ENCODE assay signal across 10 mouse cellular contexts in genomic region chr12:76530580-76531139, GRCm38 (mm10). TPM values are rescaled to one million over a fixed set of nuclear protein-coding genes. Genes with fewer than 3 reads are reported as not detected.
DNase-seq lines count a peak whose midpoint lies in the region; ATAC-seq and TF ChIP-seq lines count a peak whose summit lies in the region.
"Had no signal": no experiment of that assay in that cellular context is flagged by ENCODE, and none has a peak within 500 bp of the region (broad histone marks: within the 10 kb centered on the region; RNA-seq: fewer than 3 reads in every experiment).

Gene Plekhg3, plus strand, starts transcription at chr12:76530891.

- intact Hi-C loops in left cerebral cortex, postnatal 36 days (cut with DNase I) = no loop called here
- intact Hi-C loops in left cerebral cortex, postnatal 10 days (cut with DNase I) = no loop called here

- H3K27me3 ChIP-seq in cerebellum, adult 2 months (ENCODE audit: control insufficient read depth, insufficient read depth, low read length) = no peaks in the 10 kb centered on the region
- peaks cover 33% of the 10 kb centered on the region for H3K27me3 ChIP-seq in heart, embryonic 13.5 days (replicated peaks)
- H3K27me3 ChIP-seq in midbrain, embryonic 10.5 days (ENCODE audit: low read depth, poor library complexity, severe bottlenecking) = peaks cover 73% of the 10 kb centered on the region

- H3K27ac ChIP-seq in cerebellum, adult 2 months (ENCODE audit: insufficient read depth, low read length) = no peak within 1 kb of the TSS
- H3K27ac ChIP-seq in heart, embryonic 13.5 days (replicated peaks) = no peak within 1 kb of the TSS
- no peak within 1 kb of the TSS for H3K27ac ChIP-seq in midbrain, embryonic 10.5 days (replicated peaks)
- H3K27ac ChIP-seq: liver, embryonic 13.5 days; neural tube, embryonic 13.5 days had no signal

- 82% methylated on average over 6 of the region's 6 CpGs for WGBS in cerebellum, adult 2 months
- WGBS in heart, embryonic 13.5 days = 51% methylated on average over 6 of the region's 6 CpGs
- WGBS in midbrain, embryonic 10.5 days = 27% methylated on average over 6 of the region's 6 CpGs

- no peaks in the 10 kb centered on the region for H3K36me3 ChIP-seq in heart, embryonic 13.5 days
- no peaks in the 10 kb centered on the region for H3K36me3 ChIP-seq in midbrain, embryonic 10.5 days
- H3K36me3 ChIP-seq: liver, embryonic 13.5 days; neural tube, embryonic 13.5 days had no signal

- 0 out of 2 replicates have a peak, but pooled peaks cover 3% of the 10 kb centered on the region for H3K4me1 ChIP-seq in cerebellum, adult 2 months (ENCODE audit: control insufficient read depth, insufficient read depth, low read length)
- H3K4me1 ChIP-seq in heart, embryonic 13.5 days = peaks cover 31% of the 10 kb centered on the region
- H3K4me1 ChIP-seq in midbrain, embryonic 10.5 days = peaks cover 36% of the 10 kb centered on the region

- no peaks in the 10 kb centered on the region for H3K9me3 ChIP-seq in heart, embryonic 13.5 days
- H3K9me3 ChIP-seq in midbrain, embryonic 10.5 days (replicated peaks) = no peaks in the 10 kb centered on the region
- H3K9me3 ChIP-seq: liver, embryonic 13.5 days; neural tube, embryonic 13.5 days had no signal

- no peak within 1 kb of the TSS for H3K9ac ChIP-seq in heart, embryonic 13.5 days
- H3K9ac ChIP-seq: liver, embryonic 13.5 days; neural tube, embryonic 13.5 days had no signal

- 0 out of 2 replicates have a peak within 1 kb of the TSS, but pooled peaks have one; percentile 95 for H3K4me2 ChIP-seq in heart, embryonic 13.5 days

- no peak within 1 kb of the TSS for H3K4me3 ChIP-seq in cerebellum, adult 2 months (replicated peaks; ENCODE audit: insufficient read depth, low read depth, low read length)
- no peak within 1 kb of the TSS for H3K4me3 ChIP-seq in heart, embryonic 13.5 days
- H3K4me3 ChIP-seq in midbrain, embryonic 10.5 days = no peak within 1 kb of the TSS
- H3K4me3 ChIP-seq: neural tube, embryonic 13.5 days had no signal

- no peak for ATAC-seq in cerebellum, adult (ENCODE audit: insufficient number of reproducible peaks, low FRiP score, low TSS enrichment)
- no peak for ATAC-seq in heart, embryonic 13.5 days (ENCODE audit: extremely low read depth, insufficient number of reproducible peaks, low FRiP score, low TSS enrichment)
- no peak for ATAC-seq in monocyte, adult 5-6 weeks (replicated peaks; ENCODE audit: insufficient number of reproducible peaks, low FRiP score, low TSS enrichment, poor library complexity, severe bottlenecking)

- no peak for DNase-seq in cerebellum, adult 2 months
- no peak for DNase-seq in left cerebral cortex, postnatal 36 days (ENCODE audit: low spot score in 2 of 2)
- DNase-seq in left cerebral cortex, postnatal 10 days (ENCODE audit: extremely low spot score in 1 of 2, low spot score in 2 of 2) = no peak
- DNase-seq in midbrain, embryonic 10.5 days (ENCODE audit: low spot score) = no peak
- DNase-seq in cerebellum, postnatal 10 days = no peak
- DNase-seq: liver, embryonic 13.5 days had no signal

- no peak for TF ChIP-seq CTCF in cerebellum, adult 2 months (IDR thresholded peaks at IDR 0.05; ENCODE audit: borderline replicate concordance, insufficient read depth, low read depth, low read length)

- no peak for TF ChIP-seq POLR2A in cerebellum, adult 2 months (IDR thresholded peaks at IDR 0.05; ENCODE audit: borderline replicate concordance, insufficient read depth, low read length)

RNA-seq across cellular contexts. Expression of gene Plekhg3, which starts in this region (rescaled TPM):
- polyA plus RNA-seq in cerebellum, adult 2 months (2012; rRNA removed) = 30.1 and 34.4 TPM in 2 replicates
- 10 to 100 TPM; 16.6 to 18.3 TPM for total RNA-seq in left cerebral cortex, postnatal 36 days (2021)
- total RNA-seq in left cerebral cortex, postnatal 10 days (2021) = 1 to 10 TPM; 3.8 to 4.8 TPM
- polyA plus RNA-seq in heart, embryonic 13.5 days (2015; fragmentation: Nextera tagmentation; extraction: Ambion mirVana) = 6.5 and 7.2 TPM in 2 replicates
- 54.4 to 58.3 TPM (median 55.2 TPM) in 3 replicates for total RNA-seq in monocyte, adult 5-6 weeks (2017)
- polyA plus RNA-seq in midbrain, embryonic 10.5 days (2016; fragmentation: Nextera tagmentation; extraction: Ambion mirVana) = 1.1 and 1.5 TPM in 2 replicates
